Comparison of ENCODE assay signal across 21 mouse cellular contexts in the genomic region with DNA sequence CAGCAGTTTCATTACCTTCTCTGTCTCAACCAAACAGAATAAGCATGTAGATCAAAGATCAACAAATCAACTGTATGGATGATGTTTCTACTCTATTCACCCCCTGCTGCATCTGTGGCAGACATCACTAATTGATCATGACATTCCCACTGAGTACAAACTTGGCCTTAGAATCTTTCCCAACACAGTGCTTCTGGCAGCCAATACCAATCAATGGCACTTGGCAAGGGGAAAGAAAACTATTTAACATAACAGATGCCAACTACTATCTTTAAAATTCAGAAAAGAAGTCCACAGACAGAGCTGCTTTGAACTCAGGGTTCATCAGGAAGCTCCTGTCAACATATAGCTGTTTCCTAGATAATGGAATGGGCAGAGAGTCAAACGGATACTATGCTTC.
DNase-seq lines count a peak whose midpoint lies in the region; ATAC-seq and TF ChIP-seq lines count a peak whose summit lies in the region.
"Had no signal": no experiment of that assay in that cellular context is flagged by ENCODE, and none has a peak within 500 bp of the region (broad histone marks: within the 10 kb centered on the region; RNA-seq: fewer than 3 reads in every experiment).

No protein-coding gene starts in this region.

- no peak overlapping the region for H3K4me3 ChIP-seq in forebrain, postnatal 0 days (ENCODE audit: low read depth, low read length)
- no peak overlapping the region for H3K4me3 ChIP-seq in forebrain, embryonic 14.5 days (ENCODE audit: low read depth, low read length)
- H3K4me3 ChIP-seq in liver, adult 2 months (ENCODE audit: insufficient read depth, low read depth, low read length): no peak overlapping the region
- H3K4me3 ChIP-seq in MEL (ENCODE audit: control insufficient read depth in 1 of 2, insufficient read depth in 1 of 2, low read depth in 2 of 2, low read length in 2 of 2): no peak overlapping the region
- H3K4me3 ChIP-seq: embryonic facial prominence, embryonic 10.5 days; embryonic facial prominence, embryonic 12.5 days; forebrain, embryonic 13.5 days had no signal

- H3K4me2 ChIP-seq in forebrain, postnatal 0 days (ENCODE audit: low read depth): no peak overlapping the region
- no peak overlapping the region for H3K4me2 ChIP-seq in forebrain, embryonic 14.5 days (ENCODE audit: low read length)
- H3K4me2 ChIP-seq: embryonic facial prominence, embryonic 12.5 days; forebrain, embryonic 13.5 days had no signal

- TF ChIP-seq POLR2A in liver, adult 2 months (IDR thresholded peaks at IDR 0.05; ENCODE audit: extremely low read depth, insufficient read depth, low read length): no peak
- no peak for TF ChIP-seq POLR2A in MEL (IDR thresholded peaks at IDR 0.05; ENCODE audit: control insufficient read depth in 1 of 2, insufficient read depth in 1 of 2, low read depth in 1 of 2, low read length in 2 of 2, poor library complexity in 1 of 2)

- no peak overlapping the region for H3K9ac ChIP-seq in forebrain, postnatal 0 days
- no peak overlapping the region for H3K9ac ChIP-seq in forebrain, embryonic 14.5 days (ENCODE audit: low read length)
- H3K9ac ChIP-seq in liver, adult 2 months (ENCODE audit: low read depth, low read length): no peak overlapping the region
- no peak overlapping the region for H3K9ac ChIP-seq in MEL (ENCODE audit: control insufficient read depth, low read depth, low read length, poor library complexity, severe bottlenecking)
- H3K9ac ChIP-seq: embryonic facial prominence, embryonic 12.5 days; forebrain, embryonic 13.5 days had no signal

- no peaks in the 10 kb centered on the region for H3K9me3 ChIP-seq in forebrain, postnatal 0 days (ENCODE audit: low read length)
- no peaks in the 10 kb centered on the region for H3K9me3 ChIP-seq in forebrain, embryonic 14.5 days (replicated peaks; ENCODE audit: control insufficient read depth, low read length)
- H3K9me3 ChIP-seq in MEL (replicated peaks; ENCODE audit: insufficient read depth, low read length): no peaks in the 10 kb centered on the region
- H3K9me3 ChIP-seq: embryonic facial prominence, embryonic 10.5 days; embryonic facial prominence, embryonic 12.5 days; forebrain, embryonic 13.5 days; G1E had no signal

- no peaks in the 10 kb centered on the region for H3K27me3 ChIP-seq in forebrain, postnatal 0 days (ENCODE audit: insufficient read depth, low read length)
- H3K27me3 ChIP-seq in forebrain, embryonic 14.5 days (replicated peaks; ENCODE audit: control insufficient read depth, insufficient read depth, low read length): no peaks in the 10 kb centered on the region
- no peaks in the 10 kb centered on the region for H3K27me3 ChIP-seq in liver, adult 2 months (ENCODE audit: control insufficient read depth, insufficient read depth, low read length)
- no peaks in the 10 kb centered on the region for H3K27me3 ChIP-seq in MEL (ENCODE audit: control insufficient read depth in 1 of 2, insufficient read depth in 2 of 2, low read length in 2 of 2)
- H3K27me3 ChIP-seq: CH12.LX; embryonic facial prominence, embryonic 12.5 days; forebrain, embryonic 13.5 days had no signal

- TF ChIP-seq CTCF in forebrain, postnatal 0 days (IDR thresholded peaks at IDR 0.05; ENCODE audit: low read depth): no peak
- no peak for TF ChIP-seq CTCF in liver, adult 2 months (IDR thresholded peaks at IDR 0.05; ENCODE audit: low read depth, low read length)
- TF ChIP-seq CTCF in MEL (IDR thresholded peaks at IDR 0.05 in 2 of 3, conservative IDR thresholded peaks at IDR 0.05 in 1 of 3; ENCODE audit: control insufficient read depth in 1 of 3, insufficient read depth in 1 of 3, low read depth in 2 of 3, low read length in 3 of 3, poor library complexity in 1 of 3, severe bottlenecking in 1 of 3): no peak

- no peaks in the 10 kb centered on the region for H3K79me2 ChIP-seq in liver, adult 2 months (ENCODE audit: control insufficient read depth, insufficient read depth, low read length)
- no peaks in the 10 kb centered on the region for H3K79me2 ChIP-seq in MEL (ENCODE audit: control insufficient read depth, insufficient read depth, low read length, poor library complexity)

- peak; percentile 58 for ATAC-seq in forebrain, postnatal 0 days
- no peak for ATAC-seq in forebrain, embryonic 14.5 days
- ATAC-seq: CD4-positive, CD25-positive, alpha-beta regulatory T cell, adult 4 months; forebrain, embryonic 13.5 days; forebrain, embryonic 16.5 days had no signal

- 73% methylated on average over 1 of the region's 1 CpGs for WGBS in forebrain, postnatal 0 days
- 76% methylated on average over 1 of the region's 1 CpGs for WGBS in forebrain, embryonic 14.5 days
- WGBS in liver, adult 2 months: 16% methylated on average over 1 of the region's 1 CpGs

- no peak overlapping the region for H3K27ac ChIP-seq in forebrain, postnatal 0 days (ENCODE audit: low read depth, low read length)
- H3K27ac ChIP-seq in forebrain, embryonic 14.5 days (ENCODE audit: low read depth, low read length): no peak overlapping the region
- H3K27ac ChIP-seq in liver, adult 2 months (replicated peaks; ENCODE audit: insufficient read depth, low read depth, low read length): no peak overlapping the region
- H3K27ac ChIP-seq in MEL (ENCODE audit: control insufficient read depth, low read depth, low read length): no peak overlapping the region
- H3K27ac ChIP-seq: embryonic facial prominence, embryonic 10.5 days; embryonic facial prominence, embryonic 12.5 days; forebrain, embryonic 13.5 days had no signal

- TF ChIP-seq RAD21 in MEL (IDR thresholded peaks at IDR 0.05; ENCODE audit: low read depth, low read length): no peak

- TF ChIP-seq EP300 in MEL (IDR thresholded peaks at IDR 0.05; ENCODE audit: low read depth in 1 of 2, low read length in 2 of 2): no peak

- DNase-seq in forebrain, postnatal 0 days: no peak
- DNase-seq in forebrain, embryonic 14.5 days (ENCODE audit: low spot score): no peak
- peak; percentile 90 for DNase-seq in liver, adult 2 months (ENCODE audit: extremely low read depth, low read depth, low spot score)
- no peak for DNase-seq in liver
- peak; percentile 3 for DNase-seq in MEL (ENCODE audit: low read depth, low spot score)
- DNase-seq in thymus, postnatal 14 days: no peak
- DNase-seq: adrenal gland, adult 2 months; adrenal gland, postnatal 10 days; adrenal gland, postnatal 25 days; B cell, adult 2 months; cerebellum, adult 11-12 months; cerebellum, adult 2 months; cerebellum, adult 9-10 months; cerebellum, postnatal 25 days had no signal

- no peaks in the 10 kb centered on the region for H3K36me3 ChIP-seq in forebrain, postnatal 0 days (ENCODE audit: insufficient read depth)
- no peaks in the 10 kb centered on the region for H3K36me3 ChIP-seq in forebrain, embryonic 14.5 days (ENCODE audit: control insufficient read depth, insufficient read depth, low read length)
- H3K36me3 ChIP-seq in liver, adult 2 months (ENCODE audit: control insufficient read depth, insufficient read depth, low read length): peaks cover 4% of the 10 kb centered on the region
- H3K36me3 ChIP-seq in MEL (ENCODE audit: control insufficient read depth in 1 of 2, insufficient read depth in 2 of 2, low read length in 2 of 2): no peaks in the 10 kb centered on the region
- H3K36me3 ChIP-seq: embryonic facial prominence, embryonic 10.5 days; embryonic facial prominence, embryonic 12.5 days; G1E had no signal

- H3K4me1 ChIP-seq in forebrain, postnatal 0 days (ENCODE audit: insufficient read depth): no peaks in the 10 kb centered on the region
- H3K4me1 ChIP-seq in forebrain, embryonic 14.5 days (ENCODE audit: control insufficient read depth, insufficient read depth, low read length): no peaks in the 10 kb centered on the region
- no peaks in the 10 kb centered on the region for H3K4me1 ChIP-seq in liver, adult 2 months (ENCODE audit: control insufficient read depth, insufficient read depth, low read length)
- H3K4me1 ChIP-seq in MEL (ENCODE audit: control insufficient read depth in 1 of 2, insufficient read depth in 2 of 2, low read length in 2 of 2): no peaks in the 10 kb centered on the region
- H3K4me1 ChIP-seq: embryonic facial prominence, embryonic 12.5 days had no signal

TF ChIP-seq in MEL, 35 proteins besides CTCF, POLR2A, EP300 and RAD21:
- no peak for TF ChIP-seq CHD1 (IDR thresholded peaks at IDR 0.05; ENCODE audit: low read depth, low read length)
- no peak for TF ChIP-seq NELFE (IDR thresholded peaks at IDR 0.05; ENCODE audit: low read depth, low read length)
- no peak for TF ChIP-seq HCFC1 (IDR thresholded peaks at IDR 0.05; ENCODE audit: low read depth, low read length)
- TF ChIP-seq MYC (IDR thresholded peaks at IDR 0.05; ENCODE audit: low read depth, low read length): no peak
- TF ChIP-seq KAT2A (conservative IDR thresholded peaks at IDR 0.05; ENCODE audit: low read depth, low read length): no peak

Comparison
In these comparisons a context has a peak if more than half of its experiments do, and no peak if none do; other contexts are left out.
1. DNase-seq: peak in liver, adult 2 months (single experiment) and MEL (single experiment); none in forebrain, postnatal 0 days (single experiment), forebrain, embryonic 14.5 days (single experiment), liver (single experiment) and thymus, postnatal 14 days (single experiment).